Mouse (Mus musculus) ES-E14 (cell line): Measurements from ENCODE around the gene Prkag1. TPM values are rescaled to one million over a fixed set of nuclear protein-coding genes. Genes with fewer than 3 reads are reported as not detected.

Experiments
- DNase-seq: peaks from one replicate; pipeline ENCODE4 v3.0.0-alpha.2; 2013; ENCODE audit warnings: low read depth, low spot score
- H3K27ac ChIP-seq: 2 replicates; pipeline ENCODE4 v1.5.1; 2012; ENCODE audit warnings: low read depth, mild to moderate bottlenecking, low read length, moderate library complexity, mixed read lengths; ENCODE audit not compliant: poor library complexity, insufficient read depth, severe bottlenecking
- H3K36me3 ChIP-seq: 2 replicates; pipeline ENCODE4 v1.6.1; 2012; ENCODE audit warnings: mild to moderate bottlenecking, low read length, moderate library complexity, mixed read lengths; ENCODE audit not compliant: control insufficient read depth, poor library complexity, insufficient read depth, severe bottlenecking
- H3K4me1 ChIP-seq, 2 experiments: fragments of 150-350 bp in 1 of 2; sonication (generic) in 1 of 2; 2 replicates each; pipeline ENCODE4 v1.6.1; 2012; ENCODE audit warnings: low read length in 2 of 2, mild to moderate bottlenecking in 1 of 2, mixed read lengths in 1 of 2; ENCODE audit not compliant: control insufficient read depth in 2 of 2, insufficient read depth in 2 of 2, poor library complexity in 1 of 2
- H3K4me3 ChIP-seq, 2 experiments: fragments of 150-350 bp in 1 of 2; sonication (generic) in 1 of 2; 2 replicates each; pipeline ENCODE4 v1.5.1; 2012; ENCODE audit warnings: low read length in 2 of 2, low read depth in 1 of 2, mild to moderate bottlenecking in 1 of 2, mixed read lengths in 1 of 2; ENCODE audit not compliant: insufficient read depth in 1 of 2, poor library complexity in 1 of 2, severe bottlenecking in 1 of 2
- H3K9ac ChIP-seq: 2 replicates; pipeline ENCODE4 v1.6.1; 2012; ENCODE audit warnings: low read depth, mild to moderate bottlenecking, low read length, mixed read lengths; ENCODE audit not compliant: poor library complexity, insufficient read depth, severe bottlenecking
- H3K9me3 ChIP-seq: fragments of 150-350 bp; sonication (generic); 2 replicates; pipeline ENCODE4 v1.6.1; 2012; ENCODE audit warnings: low read depth, mild to moderate bottlenecking, low read length; ENCODE audit not compliant: control insufficient read depth, insufficient read depth
- CHD2 ChIP-seq: IDR thresholded peaks from 2 replicates; pipeline ENCODE4 v1.6.1; 2014; ENCODE audit warnings: mild to moderate bottlenecking, low read depth, low read length, inconsistent platforms
- HCFC1 ChIP-seq: IDR thresholded peaks from 2 replicates; pipeline ENCODE4 v1.6.1; 2012; ENCODE audit warnings: low read length, inconsistent platforms, borderline replicate concordance; ENCODE audit not compliant: insufficient read depth
- MAFK ChIP-seq: IDR thresholded peaks from 2 replicates; pipeline ENCODE4 v1.6.1; 2014; ENCODE audit warnings: mild to moderate bottlenecking, low read depth, low read length, inconsistent platforms; ENCODE audit not compliant: insufficient read depth
- ZC3H11A ChIP-seq: IDR thresholded peaks from 2 replicates; pipeline ENCODE4 v1.6.1; 2012; ENCODE audit warnings: low read depth, mild to moderate bottlenecking, inconsistent platforms, low read length, borderline replicate concordance
- ZNF384 ChIP-seq: IDR thresholded peaks from 2 replicates; pipeline ENCODE4 v1.6.1; 2012; ENCODE audit warnings: low read depth, low read length, inconsistent platforms
- in situ Hi-C, 2 experiments: fragments of 600-800 bp; cut with MboI; formaldehyde crosslinking; loops; one replicate each; pipeline ENCODE4 v1.15.1; 2025; ENCODE audit warnings: low sequenced_read_pairs in 2 of 2, inconsistent platforms in 1 of 2; ENCODE audit not compliant: unreplicated experiment in 2 of 2
- total RNA-seq: library from RNA; depleted of rRNA; stranded (reverse); fragments of 300-350 nt; gene quantifications from 2 replicates; pipeline ENCODE4 v1.2.3, GENCODE M21; 2012

Prkag1 gene
- total RNA-seq, 1 experiment, result 54.7 TPM

DNA sequence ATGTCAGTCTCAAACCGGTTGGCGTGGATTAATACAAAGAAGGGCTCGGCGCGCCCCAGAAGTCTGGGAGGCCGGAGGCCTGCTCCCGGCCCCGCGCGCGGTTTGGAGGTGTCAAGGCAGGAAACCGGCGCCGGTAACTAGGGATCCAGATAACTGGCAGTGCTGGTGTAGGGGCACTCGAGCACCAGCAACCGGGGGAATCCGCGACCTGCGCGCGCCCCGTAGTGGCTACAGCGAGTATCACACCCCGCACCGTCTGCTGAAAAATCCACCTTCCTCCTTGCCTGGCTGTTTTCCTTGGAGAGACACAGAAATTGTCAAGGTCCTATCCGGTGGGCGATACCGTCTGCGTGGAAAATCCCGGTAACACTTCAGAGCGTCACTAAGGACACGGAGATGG is 27.3 kb downstream of the Prkag1 start:
- no peak for DNase-seq
- in situ Hi-C loops, result no loop called here
- Histone ChIP-seq H3K36me3 (no peaks in the 10 kb centered on the region), H3K9ac (no peak overlapping the region), H3K4me1 (peaks cover 0 to 14% of the 10 kb centered on the region in 2 experiments; a peak in 2 of 4 replicates), H3K9me3 (no peaks in the 10 kb centered on the region), H3K4me3 (no peak overlapping the region), H3K27ac (no peak overlapping the region)
- TF ChIP-seq CHD2 (no peak), HCFC1 (no peak), MAFK (no peak), ZC3H11A (no peak), ZNF384 (no peak)

DNA sequence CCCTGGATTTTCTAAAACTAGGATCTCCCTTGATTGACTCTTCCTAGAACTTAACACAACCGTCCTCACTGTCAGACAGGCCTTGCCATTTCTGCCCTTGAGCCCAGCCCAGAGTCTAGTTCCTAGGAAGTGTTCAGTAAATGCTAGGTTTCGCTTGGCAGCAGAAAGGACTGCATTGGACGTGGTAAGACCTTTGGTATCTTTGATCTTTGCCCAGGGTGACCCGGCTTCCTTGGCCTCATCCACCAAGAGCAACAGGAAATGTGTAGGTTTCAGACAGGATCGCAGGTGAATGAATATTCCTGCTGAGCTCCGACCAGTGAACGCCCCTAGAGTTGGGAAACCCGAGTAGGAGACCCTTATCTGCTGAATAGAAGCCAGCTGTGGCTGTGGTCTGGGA is 28.4 kb downstream of the Prkag1 start:
- TF ChIP-seq HCFC1, result no peak
- TF ChIP-seq ZNF384, result no peak
- TF ChIP-seq CHD2, result no peak
- TF ChIP-seq MAFK, result no peak
- no peak for TF ChIP-seq ZC3H11A
- no peaks in the 10 kb centered on the region for H3K9me3 ChIP-seq
- no peaks in the 10 kb centered on the region for H3K36me3 ChIP-seq
- peaks cover 0 to 13% of the 10 kb centered on the region in 2 experiments; a peak in 2 of 4 replicates for H3K4me1 ChIP-seq
- H3K27ac ChIP-seq, result no peak overlapping the region
- in situ Hi-C loops, result no loop called here
- H3K9ac ChIP-seq, result no peak overlapping the region
- H3K4me3 ChIP-seq, result no peak overlapping the region
- DNase-seq, result no peak

DNA sequence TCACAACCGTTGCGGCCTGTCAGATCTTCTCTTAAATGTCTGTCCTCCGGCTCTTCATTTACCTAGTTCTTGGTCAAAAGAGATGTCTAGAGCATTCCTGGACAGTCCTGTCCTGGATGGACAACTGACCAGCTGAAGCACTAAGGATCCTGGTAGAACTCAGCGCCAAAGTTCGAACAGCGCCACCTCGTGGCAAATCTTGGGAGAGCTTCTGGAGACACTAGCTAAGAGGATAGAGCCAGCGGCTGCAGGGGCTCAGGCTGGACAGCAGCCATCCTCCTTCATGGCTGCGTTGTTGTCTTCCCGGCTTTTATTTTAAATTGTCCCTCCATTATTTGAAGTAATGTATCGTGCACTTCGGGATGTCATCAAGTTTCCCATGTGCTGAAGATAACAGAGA is 31.9 kb downstream of the Prkag1 start:
- Histone ChIP-seq H3K4me1 (peaks cover 0 to 6% of the 10 kb centered on the region in 2 experiments; a peak in 1 of 4 replicates), H3K4me3 (no peak overlapping the region), H3K36me3 (no peaks in the 10 kb centered on the region), H3K9ac (no peak overlapping the region), H3K27ac (no peak overlapping the region), H3K9me3 (no peaks in the 10 kb centered on the region)
- no peak for DNase-seq
- in situ Hi-C loops, result loop anchor here in 1 of 2 experiments (25.0 kb wide), 1 partner anchor 288 kb away; the partner anchor contains the start of genes C1ql4 and Dnajc22
- TF ChIP-seq HCFC1, result no peak
- TF ChIP-seq MAFK, result no peak
- TF ChIP-seq ZC3H11A, result no peak
- TF ChIP-seq CHD2, result no peak
- TF ChIP-seq ZNF384, result no peak

DNA sequence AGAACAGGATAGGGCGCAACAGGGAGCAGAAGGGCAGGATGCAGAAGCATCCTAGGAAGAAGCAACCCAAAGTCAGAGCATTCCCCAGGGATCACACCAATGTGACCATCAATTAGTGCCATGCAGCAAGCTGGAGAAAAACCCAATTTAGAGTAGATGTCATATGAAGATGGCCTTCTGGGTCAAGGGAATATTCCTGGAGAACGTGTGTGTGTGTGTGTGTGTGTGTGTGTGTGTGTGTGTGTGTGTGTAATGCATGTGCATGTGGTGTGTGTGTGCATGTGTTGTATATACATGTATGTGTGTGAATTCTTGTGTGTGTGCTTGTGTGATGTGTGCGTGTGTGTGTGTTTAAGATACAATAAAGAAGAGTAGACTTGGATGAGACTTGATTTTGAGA is 32.4 kb downstream of the Prkag1 start:
- in situ Hi-C loops, result loop anchor here in 1 of 2 experiments (25.0 kb wide), 1 partner anchor 288 kb away; the partner anchor contains the start of genes C1ql4 and Dnajc22
- no peak for DNase-seq
- no peak overlapping the region for H3K27ac ChIP-seq
- H3K9me3 ChIP-seq, result no peaks in the 10 kb centered on the region
- no peak for TF ChIP-seq MAFK
- TF ChIP-seq ZNF384, result no peak
- TF ChIP-seq HCFC1, result no peak
- TF ChIP-seq ZC3H11A, result no peak
- TF ChIP-seq CHD2, result no peak
- H3K9ac ChIP-seq, result no peak overlapping the region
- no peaks in the 10 kb centered on the region for H3K36me3 ChIP-seq
- H3K4me3 ChIP-seq, result no peak overlapping the region
- H3K4me1 ChIP-seq, result peaks cover 0 to 6% of the 10 kb centered on the region in 2 experiments; a peak in 1 of 4 replicates
